Mouse (Mus musculus) midbrain, embryonic 12.5 days (tissue): ENCODE measurements at regions not wholly inside any gene's neighbourhood (a gene's known extent, or its start where the extent isn't known, plus 50 kb on each side); places are given as distances from the start of the nearest gene placed in this dataset.

Experiments used
- ATAC-seq: fragments of 200-750 bp; cut with Nextera tagmentation; 2 replicates; pipeline ENCODE4 v1.8.0; 2017; ENCODE audit warnings: low read depth, moderate TSS enrichment, moderate library complexity; ENCODE audit not compliant: low FRiP score
- H3K27ac ChIP-seq: fragments of 300-500 bp; sonication (generic); replicated peaks from 2 replicates; pipeline ENCODE4 v1.5.1; 2016; ENCODE audit warnings: mild to moderate bottlenecking
- H3K27me3 ChIP-seq: fragments of 300-500 bp; sonication (generic); 2 replicates; pipeline ENCODE4 v1.6.1; 2016; ENCODE audit warnings: mild to moderate bottlenecking
- H3K36me3 ChIP-seq: fragments of 300-500 bp; sonication (generic); 2 replicates; pipeline ENCODE4 v1.6.1; 2016
- H3K4me1 ChIP-seq: fragments of 300-500 bp; sonication (generic); 2 replicates; pipeline ENCODE4 v1.6.1; 2016
- H3K4me2 ChIP-seq: fragments of 300-500 bp; sonication (generic); replicated peaks from 2 replicates; pipeline ENCODE4 v1.6.1; 2016; ENCODE audit warnings: mild to moderate bottlenecking, moderate library complexity
- H3K4me3 ChIP-seq: fragments of 300-500 bp; sonication (generic); 2 replicates; pipeline ENCODE4 v1.5.1; 2016; ENCODE audit warnings: mild to moderate bottlenecking
- H3K9ac ChIP-seq: fragments of 300-500 bp; sonication (generic); replicated peaks from 2 replicates; pipeline ENCODE4 v1.6.1; 2016; ENCODE audit warnings: mild to moderate bottlenecking, moderate library complexity
- H3K9me3 ChIP-seq: fragments of 300-500 bp; sonication (generic); 2 replicates; pipeline ENCODE4 v1.6.1; 2016; ENCODE audit warnings: mild to moderate bottlenecking
- WGBS: fragments of 180-500 bp; shearing (Covaris S2); methylation state at CpG from one replicate; pipeline ENCODE4 v1.1.7; 2016; 5-methylcytosine and 5-hydroxymethylcytosine counted together

GRCm38 (mm10) chr12:7853876-7854275, 123.6 kb upstream of the Apob start:
- H3K4me1 ChIP-seq, result no peaks in the 10 kb centered on the region
- H3K4me2 ChIP-seq, result no peak overlapping the region
- 74% methylated on average over 2 of the region's 2 CpGs for WGBS
- no peak for ATAC-seq
- no peak overlapping the region for H3K9ac ChIP-seq
- no peaks in the 10 kb centered on the region for H3K9me3 ChIP-seq
- H3K4me3 ChIP-seq, result no peak overlapping the region
- H3K27ac ChIP-seq, result no peak overlapping the region
- no peaks in the 10 kb centered on the region for H3K36me3 ChIP-seq
- H3K27me3 ChIP-seq, result no peaks in the 10 kb centered on the region

GRCm38 (mm10) chr12:7855683-7856082, 121.8 kb upstream of the Apob start:
- Histone ChIP-seq H3K9me3 (no peaks in the 10 kb centered on the region), H3K36me3 (no peaks in the 10 kb centered on the region), H3K4me3 (no peak overlapping the region), H3K27ac (no peak overlapping the region), H3K27me3 (no peaks in the 10 kb centered on the region), H3K4me1 (no peaks in the 10 kb centered on the region), H3K4me2 (no peak overlapping the region), H3K9ac (no peak overlapping the region)
- ATAC-seq, result no peak
- 91% methylated on average over 2 of the region's 2 CpGs for WGBS

- no peaks in the 10 kb centered on the region for H3K27me3 ChIP-seq
- H3K4me3 ChIP-seq, result no peak overlapping the region
- H3K4me1 ChIP-seq, result no peaks in the 10 kb centered on the region
- no peaks in the 10 kb centered on the region for H3K9me3 ChIP-seq
- H3K4me2 ChIP-seq, result no peak overlapping the region
- no peak overlapping the region for H3K9ac ChIP-seq
- WGBS, result 89% methylated on average over 28 of the region's 28 CpGs
- no peaks in the 10 kb centered on the region for H3K36me3 ChIP-seq
- no peak overlapping the region for H3K27ac ChIP-seq
- ATAC-seq, result no peak
Observed at GRCm38 (mm10) chr12:7859533-7859932, 117.9 kb upstream of the Apob start.

- no peak overlapping the region for H3K9ac ChIP-seq
- WGBS, result 74% methylated on average over 3 of the region's 3 CpGs
- H3K9me3 ChIP-seq, result no peaks in the 10 kb centered on the region
- no peaks in the 10 kb centered on the region for H3K36me3 ChIP-seq
- H3K4me1 ChIP-seq, result no peaks in the 10 kb centered on the region
- no peak overlapping the region for H3K27ac ChIP-seq
- no peak overlapping the region for H3K4me2 ChIP-seq
- H3K27me3 ChIP-seq, result no peaks in the 10 kb centered on the region
- ATAC-seq, result no peak
- H3K4me3 ChIP-seq, result no peak overlapping the region
Observed at GRCm38 (mm10) chr12:7870004-7870403, 107.4 kb upstream of the Apob start.

- Histone ChIP-seq H3K9me3 (no peaks in the 10 kb centered on the region), H3K4me2 (no peak overlapping the region), H3K9ac (no peak overlapping the region), H3K4me3 (no peak overlapping the region), H3K27ac (no peak overlapping the region), H3K36me3 (no peaks in the 10 kb centered on the region), H3K27me3 (no peaks in the 10 kb centered on the region), H3K4me1 (no peaks in the 10 kb centered on the region)
- WGBS, result 86% methylated on average over 5 of the region's 5 CpGs
- no peak for ATAC-seq
Observed at GRCm38 (mm10) chr12:7870473-7870872, 107.0 kb upstream of the Apob start.

- no peak overlapping the region for H3K27ac ChIP-seq
Observed at GRCm38 (mm10) chr12:7875454-7875853, 102.0 kb upstream of the Apob start.

GRCm38 (mm10) chr12:7876302-7877063, 101.0 kb upstream of the Apob start:
- no peaks in the 10 kb centered on the region for H3K9me3 ChIP-seq
- no peak for ATAC-seq
- no peaks in the 10 kb centered on the region for H3K4me1 ChIP-seq
- no peak overlapping the region for H3K27ac ChIP-seq
- H3K27me3 ChIP-seq, result no peaks in the 10 kb centered on the region
- H3K36me3 ChIP-seq, result no peaks in the 10 kb centered on the region
- WGBS, result 90% methylated on average over 11 of the region's 11 CpGs
- H3K4me3 ChIP-seq, result no peak overlapping the region
- no peak overlapping the region for H3K4me2 ChIP-seq
- no peak overlapping the region for H3K9ac ChIP-seq

More at GRCm38 (mm10) chr12:7875454-7875853, 102.0 kb upstream of the Apob start:
- H3K9me3 ChIP-seq, result no peaks in the 10 kb centered on the region
- no peaks in the 10 kb centered on the region for H3K4me1 ChIP-seq
- ATAC-seq, result no peak
- H3K9ac ChIP-seq, result no peak overlapping the region
- H3K36me3 ChIP-seq, result no peaks in the 10 kb centered on the region
- no peaks in the 10 kb centered on the region for H3K27me3 ChIP-seq
- no peak overlapping the region for H3K4me3 ChIP-seq
- no peak overlapping the region for H3K4me2 ChIP-seq
- 75% methylated on average over 2 of the region's 2 CpGs for WGBS

- Histone ChIP-seq H3K36me3 (no peaks in the 10 kb centered on the region), H3K27me3 (no peaks in the 10 kb centered on the region), H3K4me3 (no peak overlapping the region), H3K9me3 (no peaks in the 10 kb centered on the region), H3K9ac (no peak overlapping the region), H3K27ac (no peak overlapping the region), H3K4me2 (no peak overlapping the region), H3K4me1 (no peaks in the 10 kb centered on the region)
- ATAC-seq, result no peak
- WGBS, result 96% methylated on average over 5 of the region's 5 CpGs
Observed at GRCm38 (mm10) chr12:7878761-7879160, 98.7 kb upstream of the Apob start.

GRCm38 (mm10) chr12:7896156-7896555, 81.3 kb upstream of the Apob start:
- Histone ChIP-seq H3K9ac (no peak overlapping the region), H3K36me3 (no peaks in the 10 kb centered on the region), H3K27me3 (no peaks in the 10 kb centered on the region), H3K4me2 (no peak overlapping the region), H3K4me1 (no peaks in the 10 kb centered on the region), H3K27ac (no peak overlapping the region), H3K4me3 (no peak overlapping the region), H3K9me3 (no peaks in the 10 kb centered on the region)
- 50% methylated on average over 2 of the region's 2 CpGs for WGBS
- no peak for ATAC-seq

- 93% methylated on average over 2 of the region's 2 CpGs for WGBS
- Histone ChIP-seq H3K27me3 (no peaks in the 10 kb centered on the region), H3K36me3 (no peaks in the 10 kb centered on the region), H3K9ac (no peak overlapping the region), H3K4me2 (no peak overlapping the region), H3K4me1 (no peaks in the 10 kb centered on the region), H3K4me3 (no peak overlapping the region), H3K9me3 (no peaks in the 10 kb centered on the region), H3K27ac (no peak overlapping the region)
- no peak for ATAC-seq
Observed at GRCm38 (mm10) chr12:7905329-7905728, 72.1 kb upstream of the Apob start.

- no peaks in the 10 kb centered on the region for H3K27me3 ChIP-seq
- no peaks in the 10 kb centered on the region for H3K9me3 ChIP-seq
- H3K4me3 ChIP-seq, result no peak overlapping the region
- whole genome bisulfite sequencing, result 83% methylated on average over 2 of the region's 2 CpGs
- no peak for ATAC-seq
- no peak overlapping the region for H3K9ac ChIP-seq
- no peaks in the 10 kb centered on the region for H3K4me1 ChIP-seq
- H3K4me2 ChIP-seq, result no peak overlapping the region
- no peak overlapping the region for H3K27ac ChIP-seq
- no peaks in the 10 kb centered on the region for H3K36me3 ChIP-seq
Observed at GRCm38 (mm10) chr12:7906831-7907230, 70.6 kb upstream of the Apob start.

GRCm38 (mm10) chr12:7909746-7910360, 67.6 kb upstream of the Apob start:
- 73% methylated on average over 9 of the region's 9 CpGs for WGBS
- Histone ChIP-seq H3K4me2 (no peak overlapping the region), H3K27me3 (no peaks in the 10 kb centered on the region), H3K27ac (no peak overlapping the region), H3K9ac (no peak overlapping the region), H3K4me1 (no peaks in the 10 kb centered on the region), H3K9me3 (no peaks in the 10 kb centered on the region), H3K4me3 (no peak overlapping the region), H3K36me3 (no peaks in the 10 kb centered on the region)
- ATAC-seq, result no peak
